In the genomic region with DNA sequence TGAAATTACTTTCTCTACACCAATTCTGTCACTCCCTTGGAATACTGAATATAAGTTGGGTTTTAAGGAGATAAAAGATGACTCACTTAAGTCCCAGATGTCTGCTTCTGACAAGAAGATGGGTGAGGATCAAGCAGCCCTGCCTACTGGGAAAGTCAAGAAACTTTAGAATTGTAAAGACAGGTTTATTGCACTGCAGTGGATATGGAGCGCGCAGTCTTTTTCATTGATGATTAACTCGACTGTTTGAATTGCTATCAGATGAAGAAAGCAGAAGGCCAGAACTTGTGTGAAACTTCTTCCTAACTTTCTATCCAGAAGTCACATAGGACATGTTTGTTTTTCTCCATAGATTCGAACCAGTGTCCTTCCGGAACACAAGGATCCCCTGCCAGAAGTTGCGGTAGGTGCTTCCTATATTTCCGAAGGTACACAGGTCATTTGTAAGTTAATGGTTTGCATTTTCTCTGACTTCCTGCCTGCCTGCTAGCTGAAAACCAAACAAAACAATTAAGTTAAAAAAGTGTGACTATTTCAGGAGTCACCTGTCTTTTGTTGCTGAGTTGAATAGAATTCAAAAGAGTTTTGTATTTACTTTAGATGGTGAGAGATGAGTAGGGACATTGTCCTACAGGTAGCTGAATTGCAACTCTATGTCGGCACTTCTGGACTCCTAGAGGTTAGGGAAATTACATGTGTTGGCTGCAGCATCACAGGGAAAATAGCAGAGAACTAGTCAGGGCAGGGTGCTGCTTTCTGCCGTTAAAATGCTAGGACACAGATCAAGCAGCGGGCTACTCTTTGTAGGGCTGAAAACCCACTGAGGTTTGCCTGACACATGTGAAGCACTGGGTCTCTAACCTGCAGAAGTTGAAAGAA, we compare ENCODE assay signal across 27 mouse cellular contexts.
DNase-seq lines count a peak whose midpoint lies in the region; ATAC-seq and TF ChIP-seq lines count a peak whose summit lies in the region.
"Had no signal": no experiment of that assay in that cellular context is flagged by ENCODE, and none has a peak within 500 bp of the region (broad histone marks: within the 10 kb centered on the region; RNA-seq: fewer than 3 reads in every experiment).

No protein-coding gene starts in this region.

- intact Hi-C loops in left cerebral cortex, postnatal 14 days (cut with DNase I) = no loop called here

- ATAC-seq in kidney, embryonic 16.5 days (ENCODE audit: low FRiP score, low TSS enrichment) = no peak; the same call in 1 of the 2 replicates
- no peak for ATAC-seq in kidney, embryonic 14.5 days (ENCODE audit: low FRiP score, low TSS enrichment)
- ATAC-seq in midbrain, embryonic 16.5 days = no peak
- no peak for ATAC-seq in midbrain, embryonic 11.5 days (ENCODE audit: low FRiP score)
- peak; percentile 71 for ATAC-seq in intestine, postnatal 0 days
- no peak for ATAC-seq in stomach, embryonic 16.5 days (ENCODE audit: insufficient read depth, low FRiP score)
- ATAC-seq: activated CD4-positive, CD25-positive, alpha-beta regulatory T cell, adult 4 months; forebrain, embryonic 13.5 days; inflammation-experienced regulatory T-cells, adult 6 months; lung, postnatal 0 days; midbrain, embryonic 13.5 days had no signal

- no peak for TF ChIP-seq CTCF in intestine, postnatal 0 days (IDR thresholded peaks at IDR 0.05; ENCODE audit: low read depth)

- no peak overlapping the region for H3K9ac ChIP-seq in kidney, embryonic 16.5 days (replicated peaks; ENCODE audit: low read length)
- no peak overlapping the region for H3K9ac ChIP-seq in kidney, embryonic 14.5 days (ENCODE audit: low read depth, low read length)
- no peak overlapping the region for H3K9ac ChIP-seq in midbrain, embryonic 16.5 days (ENCODE audit: low read depth, low read length)
- no peak overlapping the region for H3K9ac ChIP-seq in midbrain, embryonic 11.5 days (ENCODE audit: low read length)
- H3K9ac ChIP-seq in intestine, postnatal 0 days (ENCODE audit: low read depth, low read length) = no peak overlapping the region
- no peak overlapping the region for H3K9ac ChIP-seq in stomach, embryonic 16.5 days (ENCODE audit: low read length)
- H3K9ac ChIP-seq: embryonic facial prominence, embryonic 15.5 days; forebrain, embryonic 13.5 days; heart, embryonic 13.5 days; hindbrain, embryonic 15.5 days; limb, embryonic 13.5 days; liver, embryonic 15.5 days; midbrain, embryonic 13.5 days had no signal

- H3K27me3 ChIP-seq in kidney, embryonic 16.5 days (ENCODE audit: insufficient read depth, low read length) = no peaks in the 10 kb centered on the region
- no peaks in the 10 kb centered on the region for H3K27me3 ChIP-seq in kidney, embryonic 14.5 days (ENCODE audit: control insufficient read depth, insufficient read depth, low read length)
- H3K27me3 ChIP-seq in midbrain, embryonic 16.5 days (ENCODE audit: control insufficient read depth, insufficient read depth, low read depth, low read length) = no peaks in the 10 kb centered on the region
- no peaks in the 10 kb centered on the region for H3K27me3 ChIP-seq in midbrain, embryonic 11.5 days (ENCODE audit: control insufficient read depth, insufficient read depth, low read length)
- H3K27me3 ChIP-seq in intestine, postnatal 0 days (replicated peaks; ENCODE audit: control insufficient read depth, insufficient read depth, low read length) = no peaks in the 10 kb centered on the region
- no peaks in the 10 kb centered on the region for H3K27me3 ChIP-seq in stomach, embryonic 16.5 days (ENCODE audit: control insufficient read depth, insufficient read depth, low read length)
- H3K27me3 ChIP-seq: embryonic facial prominence, embryonic 15.5 days; forebrain, embryonic 13.5 days; heart, embryonic 13.5 days; hindbrain, embryonic 15.5 days; limb, embryonic 13.5 days; liver, embryonic 15.5 days; megakaryocyte, embryonic 14.5 days; midbrain, embryonic 13.5 days had no signal

- H3K9me3 ChIP-seq in kidney, embryonic 16.5 days (ENCODE audit: low read length) = no peaks in the 10 kb centered on the region
- H3K9me3 ChIP-seq in kidney, embryonic 14.5 days (ENCODE audit: control insufficient read depth, low read length) = no peaks in the 10 kb centered on the region
- H3K9me3 ChIP-seq in midbrain, embryonic 16.5 days (replicated peaks; ENCODE audit: control insufficient read depth, low read length, poor library complexity, severe bottlenecking) = no peaks in the 10 kb centered on the region
- H3K9me3 ChIP-seq in midbrain, embryonic 11.5 days (ENCODE audit: control insufficient read depth, low read length) = no peaks in the 10 kb centered on the region
- H3K9me3 ChIP-seq in intestine, postnatal 0 days (ENCODE audit: control insufficient read depth) = no peaks in the 10 kb centered on the region
- no peaks in the 10 kb centered on the region for H3K9me3 ChIP-seq in stomach, embryonic 16.5 days (replicated peaks; ENCODE audit: control insufficient read depth, low read length)
- H3K9me3 ChIP-seq: embryonic facial prominence, embryonic 10.5 days; embryonic facial prominence, embryonic 15.5 days; forebrain, embryonic 13.5 days; heart, embryonic 13.5 days; hindbrain, embryonic 10.5 days; hindbrain, embryonic 15.5 days; limb, embryonic 13.5 days; liver, embryonic 15.5 days; megakaryocyte, embryonic 14.5 days; midbrain, embryonic 13.5 days had no signal

- H3K4me2 ChIP-seq in kidney, embryonic 16.5 days (replicated peaks; ENCODE audit: low read depth, low read length) = no peak overlapping the region
- H3K4me2 ChIP-seq in kidney, embryonic 14.5 days (replicated peaks; ENCODE audit: low read depth, low read length) = no peak overlapping the region
- no peak overlapping the region for H3K4me2 ChIP-seq in midbrain, embryonic 16.5 days (ENCODE audit: low read length)
- H3K4me2 ChIP-seq in midbrain, embryonic 11.5 days = no peak overlapping the region
- peak overlapping the region; percentile 45 for H3K4me2 ChIP-seq in intestine, postnatal 0 days (replicated peaks; ENCODE audit: low read depth)
- 0 out of 2 replicates have a peak overlapping the region, but pooled peaks have one; percentile 9 for H3K4me2 ChIP-seq in stomach, embryonic 16.5 days (ENCODE audit: low read depth, low read length)
- H3K4me2 ChIP-seq: embryonic facial prominence, embryonic 15.5 days; forebrain, embryonic 13.5 days; heart, embryonic 13.5 days; hindbrain, embryonic 15.5 days; limb, embryonic 13.5 days; liver, embryonic 15.5 days; midbrain, embryonic 13.5 days had no signal

- H3K4me1 ChIP-seq in kidney, embryonic 16.5 days (ENCODE audit: insufficient read depth, low read length) = no peaks in the 10 kb centered on the region
- H3K4me1 ChIP-seq in kidney, embryonic 14.5 days (ENCODE audit: control insufficient read depth, insufficient read depth, low read length) = no peaks in the 10 kb centered on the region
- no peaks in the 10 kb centered on the region for H3K4me1 ChIP-seq in midbrain, embryonic 16.5 days (ENCODE audit: control insufficient read depth, insufficient read depth, low read length)
- H3K4me1 ChIP-seq in midbrain, embryonic 11.5 days (ENCODE audit: control insufficient read depth, insufficient read depth, low read length) = no peaks in the 10 kb centered on the region
- H3K4me1 ChIP-seq in intestine, postnatal 0 days (replicated peaks; ENCODE audit: control insufficient read depth, insufficient read depth, low read length) = no peaks in the 10 kb centered on the region
- H3K4me1 ChIP-seq in stomach, embryonic 16.5 days (ENCODE audit: control insufficient read depth, insufficient read depth, low read length) = peaks cover 5% of the 10 kb centered on the region; the same call in 1 of the 2 replicates
- H3K4me1 ChIP-seq: embryonic facial prominence, embryonic 10.5 days; embryonic facial prominence, embryonic 15.5 days; heart, embryonic 13.5 days; hindbrain, embryonic 10.5 days; hindbrain, embryonic 15.5 days; limb, embryonic 13.5 days; liver, embryonic 15.5 days; midbrain, embryonic 13.5 days had no signal

- 0 out of 2 replicates have a peak overlapping the region, but pooled peaks have one; percentile 50 for H3K27ac ChIP-seq in kidney, embryonic 16.5 days (ENCODE audit: low read length)
- H3K27ac ChIP-seq in kidney, embryonic 14.5 days (ENCODE audit: low read depth, low read length) = no peak overlapping the region
- peak overlapping the region; percentile 7; the same call in 1 of the 2 replicates for H3K27ac ChIP-seq in midbrain, embryonic 16.5 days (ENCODE audit: low read length)
- H3K27ac ChIP-seq in midbrain, embryonic 11.5 days (ENCODE audit: low read depth, low read length) = no peak overlapping the region
- no peak overlapping the region for H3K27ac ChIP-seq in intestine, postnatal 0 days (ENCODE audit: low read depth, low read length)
- no peak overlapping the region for H3K27ac ChIP-seq in stomach, embryonic 16.5 days (ENCODE audit: low read length)
- H3K27ac ChIP-seq: embryonic facial prominence, embryonic 10.5 days; embryonic facial prominence, embryonic 15.5 days; forebrain, embryonic 13.5 days; heart, embryonic 13.5 days; hindbrain, embryonic 10.5 days; hindbrain, embryonic 15.5 days; kidney, postnatal 0 days; limb, embryonic 13.5 days; liver, embryonic 15.5 days; midbrain, embryonic 13.5 days had no signal

- 63% methylated on average over 10 of the region's 10 CpGs for WGBS in kidney, embryonic 16.5 days
- WGBS in kidney, embryonic 14.5 days = 71% methylated on average over 10 of the region's 10 CpGs
- WGBS in midbrain, embryonic 16.5 days = 87% methylated on average over 10 of the region's 10 CpGs
- WGBS in midbrain, embryonic 11.5 days = 89% methylated on average over 10 of the region's 10 CpGs
- 39% methylated on average over 10 of the region's 10 CpGs for WGBS in intestine, postnatal 0 days
- 54% methylated on average over 10 of the region's 10 CpGs for WGBS in stomach, embryonic 16.5 days

- no peak overlapping the region for H3K4me3 ChIP-seq in kidney, embryonic 16.5 days (ENCODE audit: low read length)
- H3K4me3 ChIP-seq in kidney, embryonic 14.5 days (ENCODE audit: low read length) = no peak overlapping the region
- H3K4me3 ChIP-seq in midbrain, embryonic 16.5 days (ENCODE audit: low read depth, low read length) = no peak overlapping the region
- H3K4me3 ChIP-seq in midbrain, embryonic 11.5 days (ENCODE audit: low read depth, low read length) = no peak overlapping the region
- no peak overlapping the region for H3K4me3 ChIP-seq in intestine, postnatal 0 days (ENCODE audit: low read depth, low read length)
- H3K4me3 ChIP-seq in stomach, embryonic 16.5 days (replicated peaks; ENCODE audit: low read length) = no peak overlapping the region
- H3K4me3 ChIP-seq: embryonic facial prominence, embryonic 10.5 days; embryonic facial prominence, embryonic 15.5 days; forebrain, embryonic 13.5 days; heart, embryonic 13.5 days; hindbrain, embryonic 10.5 days; hindbrain, embryonic 15.5 days; limb, embryonic 13.5 days; liver, embryonic 15.5 days; megakaryocyte, embryonic 14.5 days; midbrain, embryonic 13.5 days had no signal

- no peaks in the 10 kb centered on the region for H3K36me3 ChIP-seq in kidney, embryonic 16.5 days (ENCODE audit: insufficient read depth, low read length)
- no peaks in the 10 kb centered on the region for H3K36me3 ChIP-seq in kidney, embryonic 14.5 days (ENCODE audit: control insufficient read depth, insufficient read depth, low read length)
- no peaks in the 10 kb centered on the region for H3K36me3 ChIP-seq in midbrain, embryonic 16.5 days (ENCODE audit: control insufficient read depth, insufficient read depth, low read length)
- H3K36me3 ChIP-seq in midbrain, embryonic 11.5 days (ENCODE audit: control insufficient read depth, insufficient read depth, low read length) = no peaks in the 10 kb centered on the region
- H3K36me3 ChIP-seq in intestine, postnatal 0 days (ENCODE audit: control insufficient read depth, insufficient read depth) = no peaks in the 10 kb centered on the region
- H3K36me3 ChIP-seq in stomach, embryonic 16.5 days (ENCODE audit: control insufficient read depth, insufficient read depth, low read length) = no peaks in the 10 kb centered on the region
- H3K36me3 ChIP-seq: embryonic facial prominence, embryonic 10.5 days; embryonic facial prominence, embryonic 15.5 days; heart, embryonic 13.5 days; hindbrain, embryonic 10.5 days; hindbrain, embryonic 15.5 days; limb, embryonic 13.5 days; liver, embryonic 15.5 days; midbrain, embryonic 13.5 days had no signal

- no peak for DNase-seq in midbrain, embryonic 11.5 days (ENCODE audit: low spot score, missing footprints)
- DNase-seq in left cerebral cortex, postnatal 14 days (ENCODE audit: low spot score in 2 of 2) = no peak
- DNase-seq in right cerebral cortex, postnatal 10 days (ENCODE audit: low spot score in 2 of 2) = no peak
- DNase-seq: adrenal gland, adult 8-10 months; B cell, adult 2 months; cerebellum, postnatal 25 days; heart, postnatal 14 days; lung, postnatal 4 days had no signal

Comparison
In these comparisons a context has a peak if more than half of its experiments do, and no peak if none do; other contexts are left out.
1. H3K27ac ChIP-seq: peak in kidney, embryonic 16.5 days (single experiment) and midbrain, embryonic 16.5 days (single experiment); none in kidney, embryonic 14.5 days (single experiment), midbrain, embryonic 11.5 days (single experiment), intestine, postnatal 0 days (single experiment) and stomach, embryonic 16.5 days (single experiment).
2. H3K4me2 ChIP-seq: peak in intestine, postnatal 0 days (single experiment) and stomach, embryonic 16.5 days (single experiment); none in kidney, embryonic 16.5 days (single experiment), kidney, embryonic 14.5 days (single experiment), midbrain, embryonic 16.5 days (single experiment) and midbrain, embryonic 11.5 days (single experiment).